Comparison of ENCODE assay signal across 7 mouse cellular contexts in the genomic region with DNA sequence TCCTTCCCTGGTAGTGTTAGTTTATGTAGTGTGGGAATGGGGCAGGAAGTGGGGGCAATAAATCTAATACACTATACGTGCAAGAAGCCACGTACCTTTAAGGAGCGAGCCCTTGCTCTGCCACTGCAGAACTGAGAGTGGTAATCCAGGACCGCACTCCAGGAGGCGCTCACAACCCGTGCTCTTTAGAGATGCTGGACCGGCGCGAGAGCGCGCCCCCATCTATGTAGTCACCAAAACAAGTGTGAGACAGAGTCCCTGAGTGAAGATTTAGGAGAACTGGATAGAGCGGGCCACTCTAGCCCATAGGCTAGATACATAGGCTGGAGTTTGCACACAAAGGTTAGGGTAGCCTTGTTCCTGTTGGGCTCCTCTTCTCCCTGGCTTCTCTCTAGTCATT. TPM values are rescaled to one million over a fixed set of nuclear protein-coding genes. Genes with fewer than 3 reads are reported as not detected.
DNase-seq lines count a peak whose midpoint lies in the region; ATAC-seq lines count a peak whose summit lies in the region.

No protein-coding gene starts in this region.

- peaks cover 6% of the 10 kb centered on the region; the same call in 1 of the 2 replicates for H3K4me1 ChIP-seq in intestine, embryonic 16.5 days (ENCODE audit: control insufficient read depth, insufficient read depth, low read length)
- H3K4me1 ChIP-seq in midbrain, embryonic 14.5 days (ENCODE audit: control insufficient read depth, insufficient read depth, low read length): peaks cover 15% of the 10 kb centered on the region

- DNase-seq in ZHBTc4 (ENCODE audit: low read depth, low spot score): peak; percentile 88
- peak; percentile 87 for DNase-seq in cerebellum, adult 9-10 months
- DNase-seq in gastrocnemius, adult 18-20 months (ENCODE audit: low spot score): peak; percentile 82
- peak; percentile 82 to 88 for DNase-seq in left cerebral cortex, postnatal 14 days (ENCODE audit: low spot score in 2 of 2)
- peak; percentile 84 for DNase-seq in midbrain, embryonic 14.5 days
- peak; percentile 68 to 89 for DNase-seq in spleen, postnatal 10 days (ENCODE audit: low spot score in 2 of 2)

- intact Hi-C loops in left cerebral cortex, postnatal 14 days (cut with DNase I): loop anchor here (5.0 to 10.0 kb wide), 2 partner anchors 68 to 191 kb away; a partner anchor contains a TSS

- H3K9ac ChIP-seq in intestine, embryonic 16.5 days (ENCODE audit: low read depth, low read length): no peak overlapping the region
- H3K9ac ChIP-seq in midbrain, embryonic 14.5 days (replicated peaks; ENCODE audit: low read length): no peak overlapping the region

- H3K36me3 ChIP-seq in intestine, embryonic 16.5 days (ENCODE audit: control insufficient read depth, insufficient read depth, low read length): no peaks in the 10 kb centered on the region
- peaks cover 5% of the 10 kb centered on the region; the same call in 1 of the 2 replicates for H3K36me3 ChIP-seq in midbrain, embryonic 14.5 days (ENCODE audit: control insufficient read depth, insufficient read depth, low read length)

- no peak overlapping the region for H3K4me3 ChIP-seq in intestine, embryonic 16.5 days (ENCODE audit: low read length)
- H3K4me3 ChIP-seq in midbrain, embryonic 14.5 days (replicated peaks; ENCODE audit: low read depth, low read length): no peak overlapping the region

- H3K27me3 ChIP-seq in intestine, embryonic 16.5 days (replicated peaks; ENCODE audit: control insufficient read depth, insufficient read depth, low read length): no peaks in the 10 kb centered on the region
- no peaks in the 10 kb centered on the region for H3K27me3 ChIP-seq in midbrain, embryonic 14.5 days (ENCODE audit: control insufficient read depth, insufficient read depth, low read length)

- no peaks in the 10 kb centered on the region for H3K9me3 ChIP-seq in intestine, embryonic 16.5 days (ENCODE audit: control insufficient read depth, low read length)
- H3K9me3 ChIP-seq in midbrain, embryonic 14.5 days (ENCODE audit: control insufficient read depth, low read length): no peaks in the 10 kb centered on the region

- no peak overlapping the region for H3K27ac ChIP-seq in intestine, embryonic 16.5 days (ENCODE audit: low read length)
- no peak overlapping the region for H3K27ac ChIP-seq in midbrain, embryonic 14.5 days (replicated peaks; ENCODE audit: low read depth, low read length)

- no peak overlapping the region for H3K4me2 ChIP-seq in intestine, embryonic 16.5 days (ENCODE audit: low read depth, low read length)
- no peak overlapping the region for H3K4me2 ChIP-seq in midbrain, embryonic 14.5 days (ENCODE audit: low read length)

- 3% methylated on average over 12 of the region's 12 CpGs for WGBS in intestine, embryonic 16.5 days
- 6% methylated on average over 12 of the region's 12 CpGs for WGBS in midbrain, embryonic 14.5 days

- ATAC-seq in intestine, embryonic 16.5 days: peak; percentile 45
- peak; percentile 21; the same call in 1 of the 2 replicates for ATAC-seq in midbrain, embryonic 14.5 days (ENCODE audit: low FRiP score, low TSS enrichment)

RNA-seq across cellular contexts. Expression of a gene that starts 2.7 kb away (rescaled TPM):
- total RNA-seq in gastrocnemius, adult 18-20 months (2021): 10 to 100 TPM; 50.0 to 59.2 TPM
- polyA plus RNA-seq in intestine, embryonic 16.5 days (2015; fragmentation: Nextera tagmentation; extraction: Ambion mirVana): 44.5 and 44.9 TPM in 2 replicates
- 100 to 1,000 TPM; 173 to 185 TPM for total RNA-seq in left cerebral cortex, postnatal 14 days (2021)
- 210 and 220 TPM in 2 replicates for polyA plus RNA-seq in midbrain, embryonic 14.5 days (2014; fragmentation: Nextera tagmentation; extraction: Ambion mirVana)

RNA-seq across cellular contexts. Expression of a gene that starts 11.8 kb away (rescaled TPM):
- not detected for total RNA-seq in gastrocnemius, adult 18-20 months (2021)
- polyA plus RNA-seq in intestine, embryonic 16.5 days (2015; fragmentation: Nextera tagmentation; extraction: Ambion mirVana): 9.8 and 14.9 TPM in 2 replicates
- total RNA-seq in left cerebral cortex, postnatal 14 days (2021): 10 to 100 TPM; 25.7 to 30.1 TPM
- polyA plus RNA-seq in midbrain, embryonic 14.5 days (2014; fragmentation: Nextera tagmentation; extraction: Ambion mirVana): 70.7 and 95.4 TPM in 2 replicates

RNA-seq across cellular contexts. Expression of a gene that starts 16.2 kb away (rescaled TPM):
- total RNA-seq in gastrocnemius, adult 18-20 months (2021): 100 to 1,000 TPM; 145 to 160 TPM
- 319 and 373 TPM in 2 replicates for polyA plus RNA-seq in intestine, embryonic 16.5 days (2015; fragmentation: Nextera tagmentation; extraction: Ambion mirVana)
- total RNA-seq in left cerebral cortex, postnatal 14 days (2021): 100 to 1,000 TPM; 573 to 599 TPM
- 498 and 502 TPM in 2 replicates for polyA plus RNA-seq in midbrain, embryonic 14.5 days (2014; fragmentation: Nextera tagmentation; extraction: Ambion mirVana)

RNA-seq across cellular contexts. Expression of a gene that starts 28.5 kb away (rescaled TPM):
- not detected for total RNA-seq in gastrocnemius, adult 18-20 months (2021)
- polyA plus RNA-seq in intestine, embryonic 16.5 days (2015; fragmentation: Nextera tagmentation; extraction: Ambion mirVana): 0.44 and 0.51 TPM in 2 replicates
- total RNA-seq in left cerebral cortex, postnatal 14 days (2021): under 1 TPM; 0.40 to 0.48 TPM
- 0.71 and 0.80 TPM in 2 replicates for polyA plus RNA-seq in midbrain, embryonic 14.5 days (2014; fragmentation: Nextera tagmentation; extraction: Ambion mirVana)

RNA-seq across cellular contexts. Expression of a gene that starts 33.4 kb away (rescaled TPM):
- 1 to 10 TPM; 2.3 to 2.8 TPM for total RNA-seq in gastrocnemius, adult 18-20 months (2021)
- polyA plus RNA-seq in intestine, embryonic 16.5 days (2015; fragmentation: Nextera tagmentation; extraction: Ambion mirVana): 23.5 and 25.3 TPM in 2 replicates
- total RNA-seq in left cerebral cortex, postnatal 14 days (2021): 10 to 100 TPM; 54.2 to 56.8 TPM
- polyA plus RNA-seq in midbrain, embryonic 14.5 days (2014; fragmentation: Nextera tagmentation; extraction: Ambion mirVana): 56.6 and 69.2 TPM in 2 replicates

Comparison
In these comparisons a context has a peak if more than half of its experiments do, and no peak if none do; other contexts are left out.
1. RNA of a gene that starts 11.8 kb away (total RNA-seq): 25.7 to 30.1 TPM in left cerebral cortex, postnatal 14 days; not detected in gastrocnemius, adult 18-20 months; every median in the first group is over 10 times any median in the second.
2. Peak in every context shown above with its lines, with median percentiles within 50 percentile points of each other: DNase-seq.